Mouse (Mus musculus): ENCODE data around the gene Blm. TPM values are rescaled to one million over a fixed set of nuclear protein-coding genes. Genes with fewer than 3 reads are reported as not detected.
A peak's percentile ranks its signal among the peaks of the same experiment; 100 is the strongest.

The Blm gene
- polyA plus RNA-seq, 1 experiment from 2014 or later: 27.7 TPM

- Histone ChIP-seq H3K9ac (ENCODE audit: low read depth, low read length) (0 out of 2 replicates have a peak overlapping the region, but pooled peaks have one; percentile 29), H3K27ac (ENCODE audit: low read depth, low read length) (peak overlapping the region; percentile 51), H3K4me3 (ENCODE audit: low read depth, low read length) (no peak overlapping the region), H3K4me2 (no peak overlapping the region), H3K36me3 (ENCODE audit: control insufficient read depth, insufficient read depth, low read length) (no peaks in the 10 kb centered on the region), H3K9me3 (replicated peaks; ENCODE audit: control insufficient read depth, low read length) (no peaks in the 10 kb centered on the region), H3K27me3 (ENCODE audit: control insufficient read depth, insufficient read depth, low read length) (no peaks in the 10 kb centered on the region), H3K4me1 (ENCODE audit: control insufficient read depth, insufficient read depth, low read length) (peaks cover 16% of the 10 kb centered on the region)
- no peak for ATAC-seq (replicated peaks; ENCODE audit: insufficient number of reproducible peaks, low FRiP score, low TSS enrichment)
- WGBS (ENCODE audit: insufficient replicate concordance): 39% methylated on average over 3 of the region's 3 CpGs
Measured at GRCm38 (mm10) chr7:80435594-80435993, 99.3 kb downstream of the Blm start.

DNA sequence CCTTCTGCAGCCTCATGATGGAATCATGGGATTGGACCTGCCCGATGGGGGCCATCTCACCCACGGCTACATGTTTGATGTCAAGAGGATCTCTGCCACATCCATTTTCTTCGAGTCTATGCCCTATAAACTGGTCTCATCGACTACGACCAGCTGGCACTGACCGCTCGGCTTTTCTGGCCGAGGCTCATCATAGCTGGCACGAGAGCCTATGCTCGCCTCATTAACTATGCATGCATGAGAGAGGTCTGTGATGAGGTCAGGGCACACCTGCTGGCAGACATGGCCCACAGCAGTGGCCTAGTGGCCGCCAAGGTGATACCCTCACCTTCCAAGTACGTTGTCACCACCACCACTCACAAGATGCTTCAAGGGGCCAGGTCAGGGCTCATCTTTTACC, 105.3 kb downstream of the Blm start:
- Histone ChIP-seq H3K27me3 (ENCODE audit: control insufficient read depth, insufficient read depth, low read length) (no peaks in the 10 kb centered on the region), H3K27ac (ENCODE audit: low read depth, low read length) (no peak overlapping the region), H3K9ac (ENCODE audit: low read depth, low read length) (no peak overlapping the region), H3K4me2 (no peak overlapping the region), H3K9me3 (replicated peaks; ENCODE audit: control insufficient read depth, low read length) (no peaks in the 10 kb centered on the region), H3K4me3 (ENCODE audit: low read depth, low read length) (no peak overlapping the region), H3K4me1 (ENCODE audit: control insufficient read depth, insufficient read depth, low read length) (no peaks in the 10 kb centered on the region; the same call in 1 of the 2 replicates), H3K36me3 (ENCODE audit: control insufficient read depth, insufficient read depth, low read length) (no peaks in the 10 kb centered on the region)
- WGBS (ENCODE audit: insufficient replicate concordance): 85% methylated on average over 12 of the region's 12 CpGs
- no peak for ATAC-seq (replicated peaks; ENCODE audit: insufficient number of reproducible peaks, low FRiP score, low TSS enrichment)

DNA sequence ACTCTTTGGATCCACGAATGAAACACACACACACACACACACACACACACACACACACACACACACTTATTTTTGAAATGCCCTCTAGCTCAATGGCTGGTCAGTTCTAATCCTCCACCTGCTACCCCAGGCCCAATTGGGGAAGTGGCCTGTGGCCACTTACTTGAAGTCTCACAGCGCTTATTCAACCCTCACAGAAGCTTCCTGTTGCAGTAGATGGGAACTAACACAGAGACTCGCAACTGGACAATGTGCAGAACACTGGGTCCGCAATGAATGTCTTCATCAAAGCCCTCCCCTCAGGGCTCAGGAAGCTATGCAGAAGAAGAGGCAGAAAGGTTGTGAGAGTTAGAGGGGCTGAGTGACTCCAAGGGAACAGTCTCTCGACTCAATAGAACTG, 107.2 kb downstream of the Blm start:
- H3K4me1 ChIP-seq (ENCODE audit: control insufficient read depth, insufficient read depth, low read length): peaks cover 4% of the 10 kb centered on the region; the same call in 1 of the 2 replicates
- no peak overlapping the region for H3K4me3 ChIP-seq (ENCODE audit: low read depth, low read length)
- no peak for ATAC-seq (replicated peaks; ENCODE audit: insufficient number of reproducible peaks, low FRiP score, low TSS enrichment)
- no peak overlapping the region for H3K4me2 ChIP-seq
- H3K27ac ChIP-seq (ENCODE audit: low read depth, low read length): no peak overlapping the region
- 66% methylated on average over 5 of the region's 5 CpGs for WGBS (ENCODE audit: insufficient replicate concordance)
- no peak overlapping the region for H3K9ac ChIP-seq (ENCODE audit: low read depth, low read length)
- no peaks in the 10 kb centered on the region for H3K9me3 ChIP-seq (replicated peaks; ENCODE audit: control insufficient read depth, low read length)
- H3K27me3 ChIP-seq (ENCODE audit: control insufficient read depth, insufficient read depth, low read length): no peaks in the 10 kb centered on the region
- H3K36me3 ChIP-seq (ENCODE audit: control insufficient read depth, insufficient read depth, low read length): no peaks in the 10 kb centered on the region

DNA sequence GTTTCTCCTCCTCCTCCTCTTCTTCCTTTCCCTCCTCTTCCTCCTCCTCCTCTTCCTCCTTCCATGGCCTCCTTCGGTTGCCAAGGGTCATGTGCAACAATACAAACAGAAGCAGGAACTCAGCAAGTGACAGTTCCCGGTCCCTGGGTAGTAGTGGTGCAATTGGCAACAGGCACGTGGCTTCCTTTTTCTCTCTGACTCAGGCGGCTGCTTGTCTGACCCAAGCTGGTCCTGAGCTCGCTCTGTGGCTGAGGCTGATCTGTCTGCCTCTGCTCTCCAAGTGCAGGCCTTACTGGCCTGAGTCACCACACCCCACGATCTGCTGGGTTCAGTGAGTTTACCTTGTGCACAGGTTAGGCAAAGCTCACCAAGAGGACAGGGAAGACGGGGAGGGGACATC, 108.6 kb downstream of the Blm start:
- WGBS (ENCODE audit: insufficient replicate concordance): 65% methylated on average over 7 of the region's 7 CpGs
- no peak overlapping the region for H3K4me2 ChIP-seq
- peaks cover 4% of the 10 kb centered on the region; the same call in 1 of the 2 replicates for H3K4me1 ChIP-seq (ENCODE audit: control insufficient read depth, insufficient read depth, low read length)
- H3K4me3 ChIP-seq (ENCODE audit: low read depth, low read length): no peak overlapping the region
- H3K27me3 ChIP-seq (ENCODE audit: control insufficient read depth, insufficient read depth, low read length): no peaks in the 10 kb centered on the region
- no peaks in the 10 kb centered on the region for H3K36me3 ChIP-seq (ENCODE audit: control insufficient read depth, insufficient read depth, low read length)
- no peak overlapping the region for H3K27ac ChIP-seq (ENCODE audit: low read depth, low read length)
- H3K9me3 ChIP-seq (replicated peaks; ENCODE audit: control insufficient read depth, low read length): no peaks in the 10 kb centered on the region
- no peak for ATAC-seq (replicated peaks; ENCODE audit: insufficient number of reproducible peaks, low FRiP score, low TSS enrichment)
- H3K9ac ChIP-seq (ENCODE audit: low read depth, low read length): no peak overlapping the region

- WGBS (ENCODE audit: insufficient replicate concordance): 75% methylated on average over 6 of the region's 6 CpGs
- peaks cover 4% of the 10 kb centered on the region for H3K4me1 ChIP-seq (ENCODE audit: control insufficient read depth, insufficient read depth, low read length)
- no peak overlapping the region for H3K9ac ChIP-seq (ENCODE audit: low read depth, low read length)
- H3K27ac ChIP-seq (ENCODE audit: low read depth, low read length): no peak overlapping the region
- H3K27me3 ChIP-seq (ENCODE audit: control insufficient read depth, insufficient read depth, low read length): no peaks in the 10 kb centered on the region
- H3K4me3 ChIP-seq (ENCODE audit: low read depth, low read length): no peak overlapping the region
- no peaks in the 10 kb centered on the region for H3K36me3 ChIP-seq (ENCODE audit: control insufficient read depth, insufficient read depth, low read length)
- no peaks in the 10 kb centered on the region for H3K9me3 ChIP-seq (replicated peaks; ENCODE audit: control insufficient read depth, low read length)
- ATAC-seq (replicated peaks; ENCODE audit: insufficient number of reproducible peaks, low FRiP score, low TSS enrichment): no peak
- H3K4me2 ChIP-seq: no peak overlapping the region
Measured at GRCm38 (mm10) chr7:80424722-80425121, 110.2 kb downstream of the Blm start.

- ATAC-seq (replicated peaks; ENCODE audit: insufficient number of reproducible peaks, low FRiP score, low TSS enrichment): no peak
- Histone ChIP-seq H3K9ac (ENCODE audit: low read depth, low read length) (0 out of 2 replicates have a peak overlapping the region, but pooled peaks have one; percentile 18), H3K4me2 (peak overlapping the region; percentile 60), H3K4me1 (ENCODE audit: control insufficient read depth, insufficient read depth, low read length) (peaks cover 4% of the 10 kb centered on the region), H3K36me3 (ENCODE audit: control insufficient read depth, insufficient read depth, low read length) (no peaks in the 10 kb centered on the region), H3K9me3 (replicated peaks; ENCODE audit: control insufficient read depth, low read length) (no peaks in the 10 kb centered on the region), H3K27me3 (ENCODE audit: control insufficient read depth, insufficient read depth, low read length) (no peaks in the 10 kb centered on the region), H3K4me3 (ENCODE audit: low read depth, low read length) (peak overlapping the region; percentile 19), H3K27ac (ENCODE audit: low read depth, low read length) (no peak overlapping the region)
- 11% methylated on average over 20 of the region's 20 CpGs for WGBS (ENCODE audit: insufficient replicate concordance)
Measured at GRCm38 (mm10) chr7:80422759-80423480, 112.0 kb downstream of the Blm start.

DNA sequence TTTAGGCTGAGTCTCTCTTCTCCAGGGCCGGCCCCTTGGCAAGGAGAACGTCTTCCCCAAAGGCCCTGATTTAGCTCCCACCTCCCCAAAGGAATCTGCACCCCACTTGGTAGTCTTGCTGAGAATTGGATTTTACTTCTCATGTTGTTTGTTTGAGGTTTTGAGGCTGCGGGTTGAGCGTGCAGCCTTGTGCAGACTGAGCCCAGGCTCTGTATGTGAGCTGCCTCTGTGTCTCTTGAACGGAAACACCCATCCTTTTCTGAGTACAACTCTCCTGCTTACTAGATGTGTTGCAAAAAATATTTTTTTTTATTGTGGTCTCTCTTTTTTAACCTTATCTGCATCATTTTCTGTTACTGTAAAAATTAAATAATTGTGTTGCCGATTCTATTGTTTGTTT, 113.3 kb downstream of the Blm start:
- Histone ChIP-seq H3K4me2 (no peak overlapping the region), H3K27me3 (ENCODE audit: control insufficient read depth, insufficient read depth, low read length) (no peaks in the 10 kb centered on the region), H3K9ac (ENCODE audit: low read depth, low read length) (no peak overlapping the region), H3K4me1 (ENCODE audit: control insufficient read depth, insufficient read depth, low read length) (peaks cover 4% of the 10 kb centered on the region), H3K9me3 (replicated peaks; ENCODE audit: control insufficient read depth, low read length) (no peaks in the 10 kb centered on the region), H3K27ac (ENCODE audit: low read depth, low read length) (no peak overlapping the region), H3K36me3 (ENCODE audit: control insufficient read depth, insufficient read depth, low read length) (no peaks in the 10 kb centered on the region), H3K4me3 (ENCODE audit: low read depth, low read length) (no peak overlapping the region)
- no peak for ATAC-seq (replicated peaks; ENCODE audit: insufficient number of reproducible peaks, low FRiP score, low TSS enrichment)
- WGBS (ENCODE audit: insufficient replicate concordance): 90% methylated on average over 6 of the region's 6 CpGs

GRCm38 (mm10) chr7:80420586-80420985, 114.3 kb downstream of the Blm start:
- Histone ChIP-seq H3K36me3 (ENCODE audit: control insufficient read depth, insufficient read depth, low read length) (no peaks in the 10 kb centered on the region), H3K27ac (ENCODE audit: low read depth, low read length) (no peak overlapping the region), H3K27me3 (ENCODE audit: control insufficient read depth, insufficient read depth, low read length) (no peaks in the 10 kb centered on the region), H3K4me1 (ENCODE audit: control insufficient read depth, insufficient read depth, low read length) (peaks cover 4% of the 10 kb centered on the region), H3K4me2 (no peak overlapping the region), H3K9me3 (replicated peaks; ENCODE audit: control insufficient read depth, low read length) (no peaks in the 10 kb centered on the region), H3K4me3 (ENCODE audit: low read depth, low read length) (no peak overlapping the region), H3K9ac (ENCODE audit: low read depth, low read length) (no peak overlapping the region)
- 86% methylated on average over 4 of the region's 4 CpGs for WGBS (ENCODE audit: insufficient replicate concordance)
- ATAC-seq (replicated peaks; ENCODE audit: insufficient number of reproducible peaks, low FRiP score, low TSS enrichment): no peak

GRCm38 (mm10) chr7:80419278-80419677, 115.6 kb downstream of the Blm start:
- 62% methylated on average over 3 of the region's 3 CpGs for WGBS (ENCODE audit: insufficient replicate concordance)

More at GRCm38 (mm10) chr7:80419278-80419677, 115.6 kb downstream of the Blm start:
- H3K4me2 ChIP-seq: no peak overlapping the region
- no peaks in the 10 kb centered on the region for H3K9me3 ChIP-seq (replicated peaks; ENCODE audit: control insufficient read depth, low read length)
- H3K4me1 ChIP-seq (ENCODE audit: control insufficient read depth, insufficient read depth, low read length): peaks cover 4% of the 10 kb centered on the region
- H3K9ac ChIP-seq (ENCODE audit: low read depth, low read length): no peak overlapping the region
- no peak for ATAC-seq (replicated peaks; ENCODE audit: insufficient number of reproducible peaks, low FRiP score, low TSS enrichment)
- H3K27me3 ChIP-seq (ENCODE audit: control insufficient read depth, insufficient read depth, low read length): no peaks in the 10 kb centered on the region
- no peak overlapping the region for H3K4me3 ChIP-seq (ENCODE audit: low read depth, low read length)
- no peak overlapping the region for H3K27ac ChIP-seq (ENCODE audit: low read depth, low read length)
- no peaks in the 10 kb centered on the region for H3K36me3 ChIP-seq (ENCODE audit: control insufficient read depth, insufficient read depth, low read length)
